Mouse (Mus musculus) embryonic facial prominence, embryonic 14.5 days (tissue): Measurements from ENCODE around the gene Brca1. TPM values are rescaled to one million over a fixed set of nuclear protein-coding genes. Genes with fewer than 3 reads are reported as not detected.
"Not testable (repeated sequence)": the region's sequence is repeated elsewhere in the genome, so short reads cannot be mapped to it uniquely, and the experiment has no call there.

ENCODE experiments used
- ATAC-seq: fragments of 200-750 bp; cut with Nextera tagmentation; 2 replicates; pipeline ENCODE4 v1.8.0; 2017; ENCODE audit warnings: low read depth, moderate number of reproducible peaks, moderate TSS enrichment
- DNase-seq: peaks from one replicate; pipeline ENCODE4 v3.0.0-alpha.2; 2015; ENCODE audit warnings: low spot score
- H3K27ac ChIP-seq: fragments of 300-500 bp; sonication (generic); replicated peaks from 2 replicates; pipeline ENCODE4 v1.5.1; 2014; ENCODE audit warnings: low read depth, mild to moderate bottlenecking, low read length, moderate library complexity
- H3K27me3 ChIP-seq: fragments of 300-500 bp; sonication (generic); replicated peaks from 2 replicates; pipeline ENCODE4 v1.6.1; 2014; ENCODE audit warnings: low read length; ENCODE audit not compliant: control insufficient read depth, insufficient read depth
- H3K36me3 ChIP-seq: fragments of 300-500 bp; sonication (generic); 2 replicates; pipeline ENCODE4 v1.6.1; 2014; ENCODE audit warnings: low read length, mixed read lengths; ENCODE audit not compliant: control insufficient read depth, insufficient read depth
- H3K4me1 ChIP-seq: fragments of 300-500 bp; sonication (generic); 2 replicates; pipeline ENCODE4 v1.6.1; 2014; ENCODE audit warnings: antibody characterized with exemption, low read length; ENCODE audit not compliant: control insufficient read depth, insufficient read depth
- H3K4me2 ChIP-seq: fragments of 300-500 bp; sonication (generic); 2 replicates; pipeline ENCODE4 v1.6.1; 2014; ENCODE audit warnings: low read depth, mild to moderate bottlenecking, low read length, moderate library complexity, mixed read lengths
- H3K4me3 ChIP-seq: fragments of 300-500 bp; sonication (generic); 2 replicates; pipeline ENCODE4 v1.5.1; 2014; ENCODE audit warnings: low read depth, mild to moderate bottlenecking, low read length
- H3K9ac ChIP-seq: fragments of 300-500 bp; sonication (generic); 2 replicates; pipeline ENCODE4 v1.6.1; 2014; ENCODE audit warnings: low read depth, mild to moderate bottlenecking, low read length, moderate library complexity, mixed read lengths
- H3K9me3 ChIP-seq: fragments of 300-500 bp; sonication (generic); 2 replicates; pipeline ENCODE4 v1.6.1; 2016; ENCODE audit warnings: low read length; ENCODE audit not compliant: control insufficient read depth
- WGBS: fragments of 180-500 bp; shearing (Covaris S2); extraction: QIAGEN DNeasy Blood & Tissue Kit; methylation state at CpG from one replicate; pipeline ENCODE4 v1.1.7; 2014; 5-methylcytosine and 5-hydroxymethylcytosine counted together
- polyA plus RNA-seq: library from polyadenylated mRNA; unstranded; fragments of >200 nt; fragmentation: Nextera tagmentation; extraction: Ambion mirVana; gene quantifications from 2 replicates; pipeline ENCODE4 v1.2.1, GENCODE M21; 2014

Gene Brca1
- polyA plus RNA-seq, 1 experiment from 2014 or later = 10.4 TPM

DNA sequence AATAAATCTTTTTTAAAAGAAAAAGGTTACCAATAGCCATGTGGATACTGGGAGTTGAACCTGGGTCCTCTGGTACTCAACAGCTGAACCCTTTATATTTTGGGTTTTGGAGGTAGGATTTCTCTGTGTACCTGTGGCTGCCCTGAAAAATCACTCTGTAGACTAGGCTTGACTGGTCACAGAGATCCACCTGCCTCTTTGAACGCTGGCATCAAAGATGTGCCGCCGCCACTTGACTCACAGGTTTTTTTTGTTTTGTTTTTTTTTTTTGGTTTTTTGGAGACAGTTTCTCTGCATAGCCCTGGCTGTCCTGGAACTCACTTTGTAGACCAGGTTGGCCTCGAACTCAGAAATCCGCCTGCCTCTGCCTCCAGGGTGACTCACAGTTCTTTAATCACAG lies 104.0 kb downstream of the Brca1 start:
- Histone ChIP-seq H3K4me3 (peak overlapping the region; percentile 24; the same call in 1 of the 2 replicates), H3K27me3 (no peaks in the 10 kb centered on the region), H3K4me2 (peak overlapping the region; percentile 49; the same call in 1 of the 2 replicates), H3K36me3 (peaks cover 28% of the 10 kb centered on the region), H3K27ac (no peak overlapping the region), H3K9ac (no peak overlapping the region; the same call in 1 of the 2 replicates), H3K9me3 (no peaks in the 10 kb centered on the region), H3K4me1 (peaks cover 10% of the 10 kb centered on the region)
- DNase-seq = no peak
- WGBS = 84% methylated on average over 5 of the region's 5 CpGs
- ATAC-seq = no peak

DNA sequence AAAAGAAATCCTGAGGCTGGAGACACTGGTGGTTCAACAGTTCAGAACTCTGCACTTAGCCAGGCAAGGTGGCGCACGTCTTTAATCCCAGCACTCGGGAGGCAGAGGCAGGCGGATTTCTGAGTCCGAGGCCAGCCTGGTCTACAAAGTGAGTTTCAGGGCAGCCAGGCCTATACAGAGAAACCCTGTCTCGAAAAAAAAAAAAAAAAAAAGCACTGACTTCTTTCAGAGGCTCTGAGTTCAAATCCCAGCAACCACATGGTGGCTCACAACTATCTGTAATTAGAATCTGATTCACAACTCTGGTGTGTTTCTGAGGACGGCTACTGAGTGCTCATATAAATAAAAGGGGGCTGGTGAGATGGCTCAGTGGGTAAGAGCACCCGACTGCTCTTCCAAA lies 104.9 kb downstream of the Brca1 start:
- not testable (repeated sequence) for H3K27ac ChIP-seq, H3K27me3 ChIP-seq, DNase-seq, H3K4me3 ChIP-seq, H3K4me2 ChIP-seq, ATAC-seq, H3K9me3 ChIP-seq, H3K9ac ChIP-seq
- peaks cover 28% of the 10 kb centered on the region for H3K36me3 ChIP-seq
- WGBS = 88% methylated on average over 8 of the region's 8 CpGs
- H3K4me1 ChIP-seq = peaks cover 10% of the 10 kb centered on the region

DNA sequence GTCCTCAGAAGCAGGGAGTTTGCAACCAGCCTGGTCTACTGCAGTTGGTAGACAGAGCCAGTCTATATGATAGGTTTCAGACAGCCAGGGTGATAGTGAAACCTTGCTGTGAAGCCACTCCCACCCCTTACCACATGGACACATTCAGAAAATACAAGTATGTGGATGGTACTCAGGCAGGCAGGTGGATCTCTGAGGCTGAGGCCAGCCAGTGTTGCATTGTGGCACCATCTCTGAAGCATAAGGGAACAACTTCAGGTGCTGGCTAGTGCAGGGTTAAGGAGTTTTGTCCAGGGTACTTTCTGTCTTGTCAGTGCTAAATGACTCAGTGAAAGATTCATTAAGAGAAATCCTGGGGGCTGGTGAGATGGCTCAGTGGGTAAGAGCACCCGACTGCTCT lies 105.4 kb downstream of the Brca1 start:
- H3K27ac ChIP-seq = no peak overlapping the region
- no peak for DNase-seq
- H3K27me3 ChIP-seq = no peaks in the 10 kb centered on the region
- H3K9ac ChIP-seq = no peak overlapping the region
- 92% methylated on average over 1 of the region's 1 CpGs for WGBS
- no peak overlapping the region for H3K4me3 ChIP-seq
- H3K36me3 ChIP-seq = peaks cover 28% of the 10 kb centered on the region
- H3K4me2 ChIP-seq = no peak overlapping the region
- H3K9me3 ChIP-seq = no peaks in the 10 kb centered on the region
- peaks cover 10% of the 10 kb centered on the region for H3K4me1 ChIP-seq
- no peak for ATAC-seq

DNA sequence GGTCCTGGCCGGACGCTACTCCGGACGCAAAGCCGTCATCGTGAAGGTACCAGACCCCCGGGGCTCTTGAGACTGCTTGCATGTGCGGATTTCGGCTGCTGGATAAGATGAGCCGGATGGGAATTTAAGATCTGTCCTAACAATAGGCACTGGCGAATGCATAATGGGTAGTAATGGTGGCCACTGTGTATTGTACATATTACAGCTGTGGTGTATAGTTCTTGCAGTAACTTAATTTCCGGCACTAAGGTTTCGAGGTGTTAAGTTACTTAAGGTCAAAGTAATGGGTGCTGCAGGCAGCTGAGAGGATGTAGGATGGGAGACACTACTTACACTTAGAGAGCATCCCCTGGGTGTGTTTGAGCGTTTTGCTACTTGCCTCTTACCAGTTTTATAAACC lies 109.0 kb downstream of the Brca1 start:
- Histone ChIP-seq H3K4me3 (peak overlapping the region; percentile 83), H3K4me1 (peaks cover 10% of the 10 kb centered on the region), H3K36me3 (peaks cover 28% of the 10 kb centered on the region), H3K4me2 (peak overlapping the region; percentile 80), H3K27ac (peak overlapping the region; percentile 94), H3K9ac (peak overlapping the region; percentile 98), H3K9me3 (no peaks in the 10 kb centered on the region), H3K27me3 (no peaks in the 10 kb centered on the region)
- DNase-seq = no peak
- no peak; the same call in 1 of the 2 replicates for ATAC-seq
- WGBS = 2% methylated on average over 14 of the region's 14 CpGs

DNA sequence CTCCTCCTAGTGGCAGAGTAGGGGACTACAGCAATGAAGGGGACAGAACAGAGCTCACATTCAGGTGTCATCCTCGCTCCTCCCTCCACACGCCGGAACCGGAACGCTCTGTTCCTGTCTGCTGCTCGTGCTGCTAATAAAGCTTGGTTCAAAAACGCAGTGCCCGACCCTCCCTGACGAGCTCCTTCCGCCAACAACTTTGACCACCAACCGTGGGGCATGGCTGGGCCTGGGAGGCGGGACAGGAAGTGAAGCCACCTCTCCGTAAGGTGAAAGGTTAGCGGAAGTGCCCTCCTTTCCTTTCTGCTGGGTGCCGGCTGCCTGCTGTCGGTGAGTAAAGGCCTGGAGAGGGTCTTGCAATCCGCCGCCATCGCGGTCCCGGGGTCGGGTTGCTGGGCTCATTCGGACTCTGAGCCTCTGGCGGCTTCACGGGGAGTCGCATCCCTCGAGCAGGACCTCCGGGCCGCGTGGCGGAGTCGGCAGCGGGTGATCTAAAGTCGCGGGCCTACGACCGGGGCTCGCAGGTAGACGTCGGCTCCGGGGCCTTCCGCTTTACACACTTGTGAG lies 109.5 kb downstream of the Brca1 start, which contains the start of gene Rpl27:
Gene Rpl27 (plus strand): TSS at position 172 of the 567 bp plus-strand sequence.
- Histone ChIP-seq H3K9ac (peak within 1 kb of the TSS; percentile 98), H3K27ac (peak within 1 kb of the TSS; percentile 94), H3K36me3 (peaks cover 28% of the 10 kb centered on the region), H3K4me1 (peaks cover 10% of the 10 kb centered on the region), H3K27me3 (no peaks in the 10 kb centered on the region), H3K9me3 (no peaks in the 10 kb centered on the region), H3K4me3 (peak within 1 kb of the TSS; percentile 83), H3K4me2 (peak within 1 kb of the TSS; percentile 80)
- WGBS = under 1% methylated on average over 41 of the region's 42 CpGs
- DNase-seq (peak; percentile 100), ATAC-seq (peak; percentile 99)

DNA sequence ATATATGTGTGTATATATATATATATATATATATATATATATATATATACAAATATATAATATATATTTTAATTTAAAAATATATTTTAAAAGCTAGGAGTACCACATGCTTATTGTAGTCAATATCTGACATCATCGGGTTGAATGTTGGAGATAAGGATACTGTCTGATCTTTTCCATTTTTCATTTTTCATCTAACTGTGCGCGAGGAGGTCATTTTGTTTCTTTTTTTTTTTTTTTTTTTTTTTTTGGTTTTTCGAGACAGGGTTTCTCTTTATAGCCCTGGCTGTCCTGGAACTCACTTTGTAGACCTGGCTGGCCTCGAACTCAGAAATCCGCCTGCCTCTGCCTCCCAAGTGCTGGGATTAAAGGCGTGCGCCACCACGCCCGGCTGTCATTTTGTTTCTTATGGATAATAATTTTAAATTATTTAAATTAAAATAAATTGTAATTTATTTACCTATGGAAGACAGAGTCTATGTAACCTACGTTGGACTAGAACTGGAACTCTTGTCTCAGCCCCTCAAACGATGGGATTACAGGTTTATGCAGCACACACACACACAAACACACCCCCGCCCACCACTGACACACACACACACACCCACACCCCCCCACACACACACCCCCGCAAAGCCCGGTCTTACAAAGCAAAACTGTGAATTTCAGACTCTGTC lies 110.2 kb downstream of the Brca1 start:
- peaks cover 10% of the 10 kb centered on the region for H3K4me1 ChIP-seq
- not testable (repeated sequence) for H3K9ac ChIP-seq, H3K27ac ChIP-seq, H3K9me3 ChIP-seq, ATAC-seq, H3K27me3 ChIP-seq, DNase-seq
- peaks cover 28% of the 10 kb centered on the region for H3K36me3 ChIP-seq
- peak overlapping the region; percentile 83 for H3K4me3 ChIP-seq
- 43% methylated on average over 15 of the region's 15 CpGs for WGBS
- H3K4me2 ChIP-seq = peak overlapping the region; percentile 80

Other genes starting within 250 kb of the Brca1 start
- 134 and 139 TPM in 2 replicates for gene Becn1, start 249.7 kb downstream of the Brca1 start, polyA plus RNA-seq
- 98.0 and 106 TPM in 2 replicates for gene Psme3, start 235.7 kb downstream of the Brca1 start, polyA plus RNA-seq
- gene Aoc2, start 226.9 kb downstream of the Brca1 start, polyA plus RNA-seq = 0.75 and 0.82 TPM in 2 replicates
- 2.0 and 2.4 TPM in 2 replicates for gene Aoc3, start 221.3 kb downstream of the Brca1 start, polyA plus RNA-seq
- gene G6pc, start 184.4 kb downstream of the Brca1 start, polyA plus RNA-seq = not detected in 2 replicates
- 43.4 and 59.3 TPM in 2 replicates for gene Aarsd1, start 134.3 kb downstream of the Brca1 start, polyA plus RNA-seq
- gene Gm27029, start 127.2 kb downstream of the Brca1 start, polyA plus RNA-seq = 13.4 and 16.0 TPM in 2 replicates
- gene Rundc1, start 126.9 kb downstream of the Brca1 start, polyA plus RNA-seq = 16.2 and 17.3 TPM in 2 replicates
- gene Ptges3l, start 126.6 kb downstream of the Brca1 start, polyA plus RNA-seq = 35.5 and 37.1 TPM in 2 replicates
- gene Rpl27, start 109.7 kb downstream of the Brca1 start, polyA plus RNA-seq = 376 and 406 TPM in 2 replicates
- 14.1 and 14.3 TPM in 2 replicates for gene Ifi35, start 103.5 kb downstream of the Brca1 start, polyA plus RNA-seq
- gene Rnd2, start 87.0 kb downstream of the Brca1 start, polyA plus RNA-seq = 7.4 and 9.8 TPM in 2 replicates
- gene Vat1, start 85.7 kb downstream of the Brca1 start, polyA plus RNA-seq = 50.4 and 51.0 TPM in 2 replicates
- 63.6 and 70.6 TPM in 2 replicates for gene Nbr1, start 194 bp upstream of the Brca1 start, polyA plus RNA-seq
- gene Tmem106a, start 30.3 kb upstream of the Brca1 start, polyA plus RNA-seq = 5.9 and 6.5 TPM in 2 replicates
- gene Gm11634, start 47.3 kb upstream of the Brca1 start, polyA plus RNA-seq = not detected in 2 replicates
- gene Rdm1, start 75.2 kb upstream of the Brca1 start, polyA plus RNA-seq = 34.9 and 39.4 TPM in 2 replicates
- 4.2 and 4.7 TPM in 2 replicates for gene Arl4d, start 113.6 kb upstream of the Brca1 start, polyA plus RNA-seq
- gene Dhx8, start 181.0 kb upstream of the Brca1 start, polyA plus RNA-seq = 28.1 and 31.5 TPM in 2 replicates
- 9.3 and 11.8 TPM in 2 replicates for gene Etv4, start 233.4 kb upstream of the Brca1 start, polyA plus RNA-seq